Mouse (Mus musculus) G1E (cell line): ENCODE data around the gene Kif5c.

Experiments
- CTCF ChIP-seq: IDR thresholded peaks from 2 replicates; pipeline ENCODE4 v1.5.1; 2012; ENCODE audit warnings: low read depth, low read length, inconsistent platforms, mixed read lengths
- GATA2 ChIP-seq: IDR thresholded peaks from 2 replicates; pipeline ENCODE4 v1.6.1; 2012; ENCODE audit warnings: low read depth, low read length, inconsistent platforms, borderline replicate concordance
- POLR2AphosphoS5 ChIP-seq: IDR thresholded peaks from 2 replicates; pipeline ENCODE4 v1.6.1; 2012; ENCODE audit warnings: low read depth, low read length, inconsistent platforms; ENCODE audit not compliant: insufficient replicate concordance

GRCm38 (mm10) chr2:49751544-49752210 is 132.6 kb downstream of the Kif5c start:
- TF ChIP-seq CTCF (no peak), GATA2 (no peak), POLR2AphosphoS5 (no peak)
